Comparison of ENCODE assay signal across 9 mouse cellular contexts in genomic region chr12:102498726-102499125, GRCm38 (mm10). TPM values are rescaled to one million over a fixed set of nuclear protein-coding genes. Genes with fewer than 3 reads are reported as not detected.
A peak's percentile ranks its signal among the peaks of the same experiment; 100 is the strongest.
DNase-seq lines count a peak whose midpoint lies in the region; ATAC-seq and TF ChIP-seq lines count a peak whose summit lies in the region.
"Had no signal": no experiment of that assay in that cellular context is flagged by ENCODE, and none has a peak within 500 bp of the region (broad histone marks: within the 10 kb centered on the region; RNA-seq: fewer than 3 reads in every experiment).

No protein-coding gene starts in this region.

- peaks cover 2% of the 10 kb centered on the region; the same call in 1 of the 2 replicates for H3K4me1 ChIP-seq in embryonic facial prominence, embryonic 11.5 days (ENCODE audit: control insufficient read depth, insufficient read depth, low read length)
- H3K4me1 ChIP-seq in lung, embryonic 14.5 days (ENCODE audit: insufficient read depth): no peaks in the 10 kb centered on the region
- H3K4me1 ChIP-seq in midbrain, embryonic 13.5 days (replicated peaks): no peaks in the 10 kb centered on the region

- TF ChIP-seq CTCF in lung, embryonic 14.5 days (IDR thresholded peaks at IDR 0.05; ENCODE audit: low read depth): no peak

- no peaks in the 10 kb centered on the region for H3K27me3 ChIP-seq in embryonic facial prominence, embryonic 11.5 days (ENCODE audit: control insufficient read depth, insufficient read depth, low read length)
- H3K27me3 ChIP-seq in lung, embryonic 14.5 days (ENCODE audit: insufficient read depth, low read length): no peaks in the 10 kb centered on the region
- no peaks in the 10 kb centered on the region for H3K27me3 ChIP-seq in midbrain, embryonic 13.5 days

- intact Hi-C loops in heart, postnatal 10 days (cut with DNase I): loop anchor here (5.0 kb wide), 1 partner anchor 209 kb away; no protein-coding TSS in a partner anchor

- ATAC-seq in embryonic facial prominence, embryonic 11.5 days (replicated peaks; ENCODE audit: insufficient number of reproducible peaks, low FRiP score, low TSS enrichment, low read depth): peak; percentile 60; the same call in 1 of the 2 replicates
- peak; percentile 28; the same call in 1 of the 2 replicates for ATAC-seq in lung, embryonic 14.5 days (ENCODE audit: insufficient read depth)
- no peak for ATAC-seq in megakaryocyte, adult 5-6 weeks (ENCODE audit: poor library complexity, severe bottlenecking)
- ATAC-seq in midbrain, embryonic 13.5 days: no peak

- no peak overlapping the region for H3K4me2 ChIP-seq in embryonic facial prominence, embryonic 11.5 days (ENCODE audit: low read depth, low read length)
- H3K4me2 ChIP-seq in lung, embryonic 14.5 days: no peak overlapping the region
- H3K4me2 ChIP-seq in midbrain, embryonic 13.5 days (replicated peaks): no peak overlapping the region

- H3K4me3 ChIP-seq in embryonic facial prominence, embryonic 11.5 days (ENCODE audit: low read depth, low read length): no peak overlapping the region
- H3K4me3 ChIP-seq in lung, embryonic 14.5 days (ENCODE audit: low read depth, low read length): no peak overlapping the region
- no peak overlapping the region for H3K4me3 ChIP-seq in midbrain, embryonic 13.5 days (replicated peaks)
- H3K4me3 ChIP-seq: myocyte had no signal

- H3K9me3 ChIP-seq in embryonic facial prominence, embryonic 11.5 days (replicated peaks; ENCODE audit: control insufficient read depth, low read length): no peaks in the 10 kb centered on the region
- H3K9me3 ChIP-seq in lung, embryonic 14.5 days (ENCODE audit: low read depth, low read length): no peaks in the 10 kb centered on the region
- H3K9me3 ChIP-seq in midbrain, embryonic 13.5 days: no peaks in the 10 kb centered on the region

- 34% methylated on average over 8 of the region's 8 CpGs for WGBS in embryonic facial prominence, embryonic 11.5 days
- WGBS in lung, embryonic 14.5 days: 51% methylated on average over 8 of the region's 8 CpGs
- 77% methylated on average over 8 of the region's 8 CpGs for WGBS in midbrain, embryonic 13.5 days

- H3K36me3 ChIP-seq in embryonic facial prominence, embryonic 11.5 days (replicated peaks; ENCODE audit: control insufficient read depth, insufficient read depth, low read depth, low read length): no peaks in the 10 kb centered on the region
- H3K36me3 ChIP-seq in lung, embryonic 14.5 days (ENCODE audit: insufficient read depth): peaks cover 29% of the 10 kb centered on the region
- peaks cover 52% of the 10 kb centered on the region for H3K36me3 ChIP-seq in midbrain, embryonic 13.5 days

- DNase-seq in adrenal gland, adult 8-10 months: peak; percentile 16
- no peak for DNase-seq in adrenal gland, adult 18-20 months (ENCODE audit: low spot score in 2 of 2)
- DNase-seq in embryonic facial prominence, embryonic 11.5 days (ENCODE audit: low spot score): peak; percentile 85
- DNase-seq in heart, postnatal 10 days: peak; percentile 26 to 44
- peak; percentile 38 for DNase-seq in lung, embryonic 14.5 days
- DNase-seq in cerebellum, postnatal 36 days: no peak

- no peak overlapping the region for H3K9ac ChIP-seq in embryonic facial prominence, embryonic 11.5 days (replicated peaks; ENCODE audit: low read length)
- no peak overlapping the region for H3K9ac ChIP-seq in lung, embryonic 14.5 days
- no peak overlapping the region for H3K9ac ChIP-seq in midbrain, embryonic 13.5 days (replicated peaks)

- peak overlapping the region; percentile 52; the same call in 1 of the 2 replicates for H3K27ac ChIP-seq in embryonic facial prominence, embryonic 11.5 days (replicated peaks; ENCODE audit: low read depth, low read length)
- no peak overlapping the region; the same call in 1 of the 2 replicates for H3K27ac ChIP-seq in lung, embryonic 14.5 days (ENCODE audit: low read depth)
- no peak overlapping the region for H3K27ac ChIP-seq in midbrain, embryonic 13.5 days

RNA-seq across cellular contexts. Expression of gene Golga5, which starts 29.8 kb away (rescaled TPM):
- total RNA-seq in adrenal gland, adult 8-10 months (2022): 10 to 100 TPM; 37.1 to 48.4 (median 40.7) TPM
- total RNA-seq in adrenal gland, adult 18-20 months (2021): 10 to 100 TPM; 31.3 to 40.2 TPM
- polyA plus RNA-seq in embryonic facial prominence, embryonic 11.5 days (2014; fragmentation: Nextera tagmentation; extraction: Ambion mirVana): 35.1 and 38.3 TPM in 2 replicates
- 10 to 100 TPM; 24.5 to 25.9 TPM for total RNA-seq in heart, postnatal 10 days (2021)
- 29.4 and 33.9 TPM in 2 replicates for polyA plus RNA-seq in lung, embryonic 14.5 days (2014; fragmentation: Nextera tagmentation; extraction: Ambion mirVana)
- total RNA-seq in megakaryocyte, adult 5-6 weeks (2015): 24.1 and 26.3 TPM in 2 replicates
- total RNA-seq in megakaryocyte, adult 5-6 weeks (2017): 67.6 and 87.1 TPM in 2 replicates
- polyA plus RNA-seq in midbrain, embryonic 13.5 days (2015; fragmentation: Nextera tagmentation; extraction: Ambion mirVana): 31.7 and 32.3 TPM in 2 replicates

RNA-seq across cellular contexts. Expression of gene Chga, which starts 56.0 kb away (rescaled TPM):
- total RNA-seq in adrenal gland, adult 8-10 months (2022): 1,000 to 10,000 TPM; 2,246 to 2,701 (median 2,550) TPM
- total RNA-seq in adrenal gland, adult 18-20 months (2021): 1,000 to 10,000 TPM; 1,717 to 1,814 TPM
- polyA plus RNA-seq in embryonic facial prominence, embryonic 11.5 days (2014; fragmentation: Nextera tagmentation; extraction: Ambion mirVana): 6.2 and 6.5 TPM in 2 replicates
- total RNA-seq in heart, postnatal 10 days (2021): not detected
- 0.23 and 0.43 TPM in 2 replicates for polyA plus RNA-seq in lung, embryonic 14.5 days (2014; fragmentation: Nextera tagmentation; extraction: Ambion mirVana)
- total RNA-seq in megakaryocyte, adult 5-6 weeks (2015): not detected in 2 replicates
- not detected in 2 replicates for total RNA-seq in megakaryocyte, adult 5-6 weeks (2017)
- 88.9 and 90.0 TPM in 2 replicates for polyA plus RNA-seq in midbrain, embryonic 13.5 days (2015; fragmentation: Nextera tagmentation; extraction: Ambion mirVana)
- polyA plus RNA-seq: myocyte had no signal

RNA-seq across cellular contexts. Expression of gene Lgmn, which starts 59.1 kb away (rescaled TPM):
- 100 to 1,000 TPM; 135 to 148 (median 141) TPM for total RNA-seq in adrenal gland, adult 8-10 months (2022)
- total RNA-seq in adrenal gland, adult 18-20 months (2021): 100 to 1,000 TPM in 1 of 2 experiments, 10 to 100 TPM in 1; 99.7 to 114 TPM
- 61.5 and 65.5 TPM in 2 replicates for polyA plus RNA-seq in embryonic facial prominence, embryonic 11.5 days (2014; fragmentation: Nextera tagmentation; extraction: Ambion mirVana)
- total RNA-seq in heart, postnatal 10 days (2021): 10 to 100 TPM; 93.2 to 94.9 TPM
- 104 and 108 TPM in 2 replicates for polyA plus RNA-seq in lung, embryonic 14.5 days (2014; fragmentation: Nextera tagmentation; extraction: Ambion mirVana)
- total RNA-seq in megakaryocyte, adult 5-6 weeks (2015): 37.6 and 39.2 TPM in 2 replicates
- 28.7 and 33.0 TPM in 2 replicates for total RNA-seq in megakaryocyte, adult 5-6 weeks (2017)
- 55.9 and 64.7 TPM in 2 replicates for polyA plus RNA-seq in midbrain, embryonic 13.5 days (2015; fragmentation: Nextera tagmentation; extraction: Ambion mirVana)

Comparison
In these comparisons a context has a peak if more than half of its experiments do, and no peak if none do; other contexts are left out.
1. DNase-seq: peak in adrenal gland, adult 8-10 months (single experiment), embryonic facial prominence, embryonic 11.5 days (single experiment), heart, postnatal 10 days (2 of 2) and lung, embryonic 14.5 days (single experiment); none in adrenal gland, adult 18-20 months (0 of 2) and cerebellum, postnatal 36 days (0 of 2).
2. ATAC-seq: peak in embryonic facial prominence, embryonic 11.5 days (single experiment) and lung, embryonic 14.5 days (single experiment); none in megakaryocyte, adult 5-6 weeks (single experiment) and midbrain, embryonic 13.5 days (single experiment).
3. RNA of gene Chga, which starts 56.0 kb away (total RNA-seq): 2,246 to 2,701 TPM in adrenal gland, adult 8-10 months and 1,717 to 1,814 TPM in adrenal gland, adult 18-20 months; not detected in heart, postnatal 10 days and not detected in megakaryocyte, adult 5-6 weeks; every median in the first group is over 1,000 times any median in the second.